Mouse (Mus musculus): ENCODE measurements around the gene Sart1. TPM values are rescaled to one million over a fixed set of nuclear protein-coding genes. Genes with fewer than 3 reads are reported as not detected.
A peak's percentile ranks its signal among the peaks of the same experiment; 100 is the strongest.

Sart1 gene
- total and polyA plus RNA-seq, 3 experiments: 46.7 to 104 (median 78.3) TPM

- no peak overlapping the region for H3K9ac ChIP-seq (ENCODE audit: insufficient read depth, low read depth)
- no peak overlapping the region for H3K4me2 ChIP-seq (ENCODE audit: insufficient read depth, low read depth, poor library complexity, severe bottlenecking)
- no peaks in the 10 kb centered on the region; the same call in 1 of the 2 replicates for H3K79me2 ChIP-seq (replicated peaks; ENCODE audit: control insufficient read depth, extremely low read depth, insufficient read depth, poor library complexity, severe bottlenecking)
- H3K4me3 ChIP-seq (replicated peaks in 1 of 3; ENCODE audit: low read depth in 2 of 3, low read length in 2 of 3, poor library complexity in 1 of 3): no peak overlapping the region
- H3K4me1 ChIP-seq (ENCODE audit: control insufficient read depth in 1 of 2, insufficient read depth in 2 of 2): peaks cover 21 to 47% of the 10 kb centered on the region in 2 experiments
- no peak for DNase-seq (ENCODE audit: extremely low read depth)
- H3K27ac ChIP-seq (ENCODE audit: insufficient read depth, low read depth): no peak overlapping the region
- no peaks in the 10 kb centered on the region for H3K9me3 ChIP-seq (replicated peaks; ENCODE audit: low read length)
- peaks cover 27 to 37% of the 10 kb centered on the region in 2 experiments for H3K36me3 ChIP-seq (replicated peaks in 1 of 2; ENCODE audit: control insufficient read depth in 1 of 2, insufficient read depth in 1 of 2, low read length in 1 of 2)
- in situ Hi-C loops (cut with MboI; ENCODE audit: low pct_ligation_motif_present, low pct_unique_long_range_greater_than_20kb, low sequenced_read_pairs): no loop called here
- no peak for TF ChIP-seq PAX5 (IDR thresholded peaks at IDR 0.05; ENCODE audit: low read length)
- no peak for TF ChIP-seq POLR2A (IDR thresholded peaks at IDR 0.05; ENCODE audit: low read depth, low read length)
- TF ChIP-seq NELFE (IDR thresholded peaks at IDR 0.05; ENCODE audit: low read depth, low read length): no peak
- TF ChIP-seq ZC3H11A (IDR thresholded peaks at IDR 0.05; ENCODE audit: low read depth, low read length): no peak
- no peak for TF ChIP-seq CTCF (conservative IDR thresholded peaks at IDR 0.05 in 1 of 2, IDR thresholded peaks at IDR 0.05 in 1 of 2; ENCODE audit: low read depth in 2 of 2, low read length in 2 of 2)
- no peaks in the 10 kb centered on the region for H3K27me3 ChIP-seq (replicated peaks)
- dilution Hi-C loops (cut with MboI; ENCODE audit: extremely low pct_ligation_motif_present, extremely low pct_unique_long_range_greater_than_20kb, low sequenced_read_pairs): no loop called here
These were observed 38.3 kb upstream of the Sart1 start for GRCm38 (mm10) chr19:5426640-5427290.

- H3K36me3 ChIP-seq (replicated peaks in 1 of 2; ENCODE audit: control insufficient read depth in 1 of 2, insufficient read depth in 1 of 2, low read length in 1 of 2): peaks cover 28 to 44% of the 10 kb centered on the region in 2 experiments
- in situ Hi-C loops (cut with MboI; ENCODE audit: low pct_ligation_motif_present, low pct_unique_long_range_greater_than_20kb, low sequenced_read_pairs): no loop called here
- no peak for TF ChIP-seq POLR2AphosphoS2 (IDR thresholded peaks at IDR 0.05; ENCODE audit: low read depth, low read length)
- TF ChIP-seq KAT2A (IDR thresholded peaks at IDR 0.05; ENCODE audit: insufficient replicate concordance, low read length): no peak
- TF ChIP-seq MEF2A (IDR thresholded peaks at IDR 0.05; ENCODE audit: borderline replicate concordance, low read depth, low read length): 0 out of 2 replicates have a peak, but pooled peaks have one; percentile 5
- TF ChIP-seq MAX (IDR thresholded peaks at IDR 0.05; ENCODE audit: low read length): no peak
- peaks cover 21 to 44% of the 10 kb centered on the region in 2 experiments for H3K4me1 ChIP-seq (ENCODE audit: control insufficient read depth in 1 of 2, insufficient read depth in 2 of 2)
- no peak overlapping the region for H3K27ac ChIP-seq (ENCODE audit: insufficient read depth, low read depth)
- dilution Hi-C loops (cut with MboI; ENCODE audit: extremely low pct_ligation_motif_present, extremely low pct_unique_long_range_greater_than_20kb, low sequenced_read_pairs): no loop called here
- peak; percentile 17 for DNase-seq (ENCODE audit: extremely low read depth)
- no peaks in the 10 kb centered on the region; the same call in 1 of the 2 replicates for H3K79me2 ChIP-seq (replicated peaks; ENCODE audit: control insufficient read depth, extremely low read depth, insufficient read depth, poor library complexity, severe bottlenecking)
- no peaks in the 10 kb centered on the region for H3K27me3 ChIP-seq (replicated peaks)
- H3K9me3 ChIP-seq (replicated peaks; ENCODE audit: low read length): no peaks in the 10 kb centered on the region
- peak overlapping the region; percentile 83 for H3K9ac ChIP-seq (ENCODE audit: insufficient read depth, low read depth)
- H3K4me2 ChIP-seq (ENCODE audit: insufficient read depth, low read depth, poor library complexity, severe bottlenecking): peak overlapping the region; percentile 86
- peak overlapping the region; percentile 75 to 88 (median 85) for H3K4me3 ChIP-seq (replicated peaks in 1 of 3; ENCODE audit: low read depth in 2 of 3, low read length in 2 of 3, poor library complexity in 1 of 3)
These were observed 37.5 kb upstream of the Sart1 start for GRCm38 (mm10) chr19:5425906-5426565.

- Histone ChIP-seq H3K79me2 (replicated peaks; ENCODE audit: control insufficient read depth, extremely low read depth, insufficient read depth, poor library complexity, severe bottlenecking) (no peaks in the 10 kb centered on the region; the same call in 1 of the 2 replicates), H3K4me1 (ENCODE audit: control insufficient read depth in 1 of 2, insufficient read depth in 2 of 2) (peaks cover 20 to 39% of the 10 kb centered on the region in 2 experiments), H3K27me3 (replicated peaks) (no peaks in the 10 kb centered on the region), H3K4me2 (ENCODE audit: insufficient read depth, low read depth, poor library complexity, severe bottlenecking) (peak within 1 kb of the TSS; percentile 86), H3K9me3 (replicated peaks; ENCODE audit: low read length) (no peaks in the 10 kb centered on the region), H3K36me3 (replicated peaks in 1 of 2; ENCODE audit: control insufficient read depth in 1 of 2, insufficient read depth in 1 of 2, low read length in 1 of 2) (peaks cover 34 to 53% of the 10 kb centered on the region in 2 experiments), H3K4me3 (replicated peaks in 1 of 3; ENCODE audit: low read depth in 2 of 3, low read length in 2 of 3, poor library complexity in 1 of 3) (peak within 1 kb of the TSS; percentile 76 to 88 (median 85)), H3K9ac (ENCODE audit: insufficient read depth, low read depth) (peak within 1 kb of the TSS; percentile 94), H3K27ac (ENCODE audit: insufficient read depth, low read depth) (peak within 1 kb of the TSS; percentile 48)
- dilution Hi-C loops (cut with MboI; ENCODE audit: extremely low pct_ligation_motif_present, extremely low pct_unique_long_range_greater_than_20kb, low sequenced_read_pairs): no loop called here
- in situ Hi-C loops (cut with MboI; ENCODE audit: low pct_ligation_motif_present, low pct_unique_long_range_greater_than_20kb, low sequenced_read_pairs): no loop called here
- peak; percentile 95 for DNase-seq (ENCODE audit: extremely low read depth)
- TF ChIP-seq POLR2AphosphoS2 (IDR thresholded peaks at IDR 0.05; ENCODE audit: low read depth, low read length) (no peak), IRF4 (IDR thresholded peaks at IDR 0.05; ENCODE audit: low read depth, low read length) (peak; percentile 20; the same call in 1 of the 2 replicates), MEF2A (IDR thresholded peaks at IDR 0.05; ENCODE audit: borderline replicate concordance, low read depth, low read length) (0 out of 2 replicates have a peak, but pooled peaks have one; percentile 8), GABPA (IDR thresholded peaks at IDR 0.05; ENCODE audit: insufficient replicate concordance, low read depth, low read length) (no peak), UBTF (IDR thresholded peaks at IDR 0.05; ENCODE audit: low read depth, low read length) (peak; percentile 40; the same call in 1 of the 2 replicates), ZC3H11A (IDR thresholded peaks at IDR 0.05; ENCODE audit: low read depth, low read length) (no peak), MAZ (IDR thresholded peaks at IDR 0.05; ENCODE audit: low read depth, low read length) (no peak; the same call in 1 of the 2 replicates), MYC (IDR thresholded peaks at IDR 0.05; ENCODE audit: low read depth, low read length) (no peak), ZNF384 (IDR thresholded peaks at IDR 0.05; ENCODE audit: low read depth, low read length) (no peak), PAX5 (IDR thresholded peaks at IDR 0.05; ENCODE audit: low read length) (no peak), KAT2A (IDR thresholded peaks at IDR 0.05; ENCODE audit: insufficient replicate concordance, low read length) (0 out of 2 replicates have a peak, but pooled peaks have one; percentile 8), CTCF (conservative IDR thresholded peaks at IDR 0.05 in 1 of 2, IDR thresholded peaks at IDR 0.05 in 1 of 2; ENCODE audit: low read depth in 2 of 2, low read length in 2 of 2) (no peak), MAFK (IDR thresholded peaks at IDR 0.05; ENCODE audit: insufficient replicate concordance, low read length) (no peak), SIN3A (IDR thresholded peaks at IDR 0.05; ENCODE audit: low read length) (no peak), TCF12 (IDR thresholded peaks at IDR 0.05; ENCODE audit: low read depth, low read length) (peak; percentile 45; the same call in 1 of the 2 replicates), SMC3 (IDR thresholded peaks at IDR 0.05; ENCODE audit: low read depth, low read length) (no peak)
These were observed 36.6 kb upstream of the Sart1 start, which contains the start of the genes Drap1 and AI837181 for GRCm38 (mm10) chr19:5424782-5425741. Drap1 (minus strand) TSS chr19:5424979. AI837181 (plus strand) TSS chr19:5425144.
